Mouse (Mus musculus) E14TG2a.4 (cell line): ENCODE data around the gene Wnt3a.

Experiments
- H3K27me3 ChIP-seq: 2 replicates; pipeline ENCODE4 v1.6.1; 2014; ENCODE audit warnings: low read length, control low read depth; ENCODE audit not compliant: insufficient read depth
- H3K36me3 ChIP-seq: 2 replicates; pipeline ENCODE4 v1.6.1; 2014; ENCODE audit warnings: low read length, control low read depth; ENCODE audit not compliant: insufficient read depth
- H3K4me1 ChIP-seq: replicated peaks from 2 replicates; pipeline ENCODE4 v1.6.1; 2014; ENCODE audit warnings: low read depth, low read length, control low read depth
- H3K4me3 ChIP-seq: replicated peaks from 2 replicates; pipeline ENCODE4 v1.5.1; 2014; ENCODE audit warnings: mild to moderate bottlenecking, low read length
- H3K9me3 ChIP-seq: 2 replicates; pipeline ENCODE4 v1.6.1; 2014; ENCODE audit warnings: low read length, control low read depth
- CTCF ChIP-seq: conservative IDR thresholded peaks from 2 replicates; pipeline ENCODE4 v1.5.1; 2014; ENCODE audit warnings: low read length
- NANOG ChIP-seq: IDR thresholded peaks from 2 replicates; pipeline ENCODE4 v1.6.1; 2014; ENCODE audit warnings: borderline replicate concordance, low read length, mixed read lengths
- POU5F1 ChIP-seq: IDR thresholded peaks from 2 replicates; pipeline ENCODE4 v1.6.1; 2014; ENCODE audit warnings: low read length, borderline replicate concordance

Wnt3a gene

GRCm38 (mm10) chr11:59290702-59291303, at the start of gene Wnt3a:
Wnt3a (minus strand) TSS chr11:59290752.
- H3K36me3 ChIP-seq, result no peaks in the 10 kb centered on the region
- peaks cover 5% of the 10 kb centered on the region; the same call in 1 of the 2 replicates for H3K9me3 ChIP-seq
- TF ChIP-seq NANOG (no peak), CTCF (no peak), POU5F1 (no peak)
- peaks cover 41% of the 10 kb centered on the region for H3K4me1 ChIP-seq
- peaks cover 74% of the 10 kb centered on the region for H3K27me3 ChIP-seq
- peak within 1 kb of the TSS; percentile 79 for H3K4me3 ChIP-seq

GRCm38 (mm10) chr11:59338736-59339120, 48.2 kb upstream of the Wnt3a start:
- H3K4me1 ChIP-seq, result no peaks in the 10 kb centered on the region
- no peaks in the 10 kb centered on the region for H3K9me3 ChIP-seq
- peaks cover 10% of the 10 kb centered on the region for H3K27me3 ChIP-seq
- H3K4me3 ChIP-seq, result no peak overlapping the region
- TF ChIP-seq POU5F1 (no peak), CTCF (no peak), NANOG (no peak)
- no peaks in the 10 kb centered on the region for H3K36me3 ChIP-seq

- no peaks in the 10 kb centered on the region for H3K4me1 ChIP-seq
- H3K27me3 ChIP-seq, result peaks cover 11% of the 10 kb centered on the region
- TF ChIP-seq POU5F1, result no peak
- TF ChIP-seq CTCF, result no peak
- no peak for TF ChIP-seq NANOG
- H3K9me3 ChIP-seq, result no peaks in the 10 kb centered on the region
- no peaks in the 10 kb centered on the region for H3K36me3 ChIP-seq
- no peak overlapping the region for H3K4me3 ChIP-seq
These were observed 47.6 kb upstream of the Wnt3a start for GRCm38 (mm10) chr11:59337955-59338735.

GRCm38 (mm10) chr11:59336381-59336780, 45.8 kb upstream of the Wnt3a start:
- Histone ChIP-seq H3K36me3 (no peaks in the 10 kb centered on the region), H3K4me3 (no peak overlapping the region), H3K27me3 (peaks cover 10% of the 10 kb centered on the region), H3K9me3 (no peaks in the 10 kb centered on the region), H3K4me1 (peaks cover under 1% of the 10 kb centered on the region)
- no peak for TF ChIP-seq POU5F1
- TF ChIP-seq CTCF, result no peak
- no peak for TF ChIP-seq NANOG

- no peak overlapping the region for H3K4me3 ChIP-seq
- peaks cover 10% of the 10 kb centered on the region for H3K27me3 ChIP-seq
- H3K36me3 ChIP-seq, result no peaks in the 10 kb centered on the region
- H3K9me3 ChIP-seq, result no peaks in the 10 kb centered on the region
- peaks cover 5% of the 10 kb centered on the region for H3K4me1 ChIP-seq
- TF ChIP-seq POU5F1 (no peak), CTCF (no peak), NANOG (no peak)
These were observed 45.4 kb upstream of the Wnt3a start for GRCm38 (mm10) chr11:59335942-59336341.

- TF ChIP-seq CTCF (no peak), POU5F1 (no peak)
- Histone ChIP-seq H3K36me3 (no peaks in the 10 kb centered on the region), H3K27me3 (peaks cover 10% of the 10 kb centered on the region), H3K4me1 (peaks cover 8% of the 10 kb centered on the region), H3K4me3 (no peak overlapping the region), H3K9me3 (no peaks in the 10 kb centered on the region)
These were observed 44.6 kb upstream of the Wnt3a start for GRCm38 (mm10) chr11:59335150-59335549.

GRCm38 (mm10) chr11:59332938-59333337, 42.4 kb upstream of the Wnt3a start:
- Histone ChIP-seq H3K36me3 (no peaks in the 10 kb centered on the region), H3K4me3 (no peak overlapping the region), H3K27me3 (peaks cover 29% of the 10 kb centered on the region), H3K4me1 (peaks cover 17% of the 10 kb centered on the region), H3K9me3 (no peaks in the 10 kb centered on the region)
- no peak for TF ChIP-seq CTCF
- no peak for TF ChIP-seq POU5F1
- no peak for TF ChIP-seq NANOG

- TF ChIP-seq CTCF, result no peak
- H3K36me3 ChIP-seq, result no peaks in the 10 kb centered on the region
- peaks cover 25% of the 10 kb centered on the region for H3K4me1 ChIP-seq
- H3K9me3 ChIP-seq, result no peaks in the 10 kb centered on the region
- H3K4me3 ChIP-seq, result peak overlapping the region; percentile 56
- H3K27me3 ChIP-seq, result peaks cover 44% of the 10 kb centered on the region
These were observed 40.8 kb upstream of the Wnt3a start for GRCm38 (mm10) chr11:59331167-59331869.
